Mouse (Mus musculus) stomach, embryonic 16.5 days (tissue): ENCODE measurements around the gene Rchy1. TPM values are rescaled to one million over a fixed set of nuclear protein-coding genes. Genes with fewer than 3 reads are reported as not detected.

ENCODE experiments used
- ATAC-seq: fragments of 200-750 bp; cut with Nextera tagmentation; 2 replicates; pipeline ENCODE4 v1.8.0; 2017; ENCODE audit warnings: moderate number of reproducible peaks, moderate TSS enrichment; ENCODE audit not compliant: insufficient read depth, low FRiP score
- H3K27ac ChIP-seq: fragments of 300-500 bp; sonication (generic); 2 replicates; pipeline ENCODE4 v1.5.1; 2014; ENCODE audit warnings: low read length
- H3K27me3 ChIP-seq: fragments of 300-500 bp; sonication (generic); 2 replicates; pipeline ENCODE4 v1.6.1; 2014; ENCODE audit warnings: low read length, control low read depth, mixed read lengths; ENCODE audit not compliant: control insufficient read depth, insufficient read depth
- H3K36me3 ChIP-seq: fragments of 300-500 bp; sonication (generic); 2 replicates; pipeline ENCODE4 v1.6.1; 2014; ENCODE audit warnings: low read length; ENCODE audit not compliant: control insufficient read depth, insufficient read depth
- H3K4me1 ChIP-seq: fragments of 300-500 bp; sonication (generic); 2 replicates; pipeline ENCODE4 v1.6.1; 2014; ENCODE audit warnings: low read length, control low read depth, mixed read lengths; ENCODE audit not compliant: control insufficient read depth, insufficient read depth
- H3K4me2 ChIP-seq: fragments of 300-500 bp; sonication (generic); 2 replicates; pipeline ENCODE4 v1.6.1; 2014; ENCODE audit warnings: low read depth, low read length, mixed read lengths
- H3K4me3 ChIP-seq: fragments of 300-500 bp; sonication (generic); replicated peaks from 2 replicates; pipeline ENCODE4 v1.5.1; 2014; ENCODE audit warnings: mild to moderate bottlenecking, low read length
- H3K9ac ChIP-seq: fragments of 300-500 bp; sonication (generic); 2 replicates; pipeline ENCODE4 v1.6.1; 2014; ENCODE audit warnings: low read length
- H3K9me3 ChIP-seq: fragments of 300-500 bp; sonication (generic); replicated peaks from 2 replicates; pipeline ENCODE4 v1.6.1; 2016; ENCODE audit warnings: low read length, control low read depth; ENCODE audit not compliant: control insufficient read depth
- WGBS: fragments of 180-500 bp; shearing (Covaris S2); extraction: QIAGEN DNeasy Blood & Tissue Kit; methylation state at CpG from one replicate; pipeline ENCODE4 v1.1.7; 2014; 5-methylcytosine and 5-hydroxymethylcytosine counted together
- polyA plus RNA-seq: library from polyadenylated mRNA; unstranded; fragments of >200 nt; fragmentation: Nextera tagmentation; extraction: Ambion mirVana; gene quantifications from 2 replicates; pipeline ENCODE4 v1.2.1, GENCODE M21; 2015

Gene Rchy1
- polyA plus RNA-seq, 1 experiment from 2014 or later = 75.3 TPM

- Histone ChIP-seq H3K9ac (no peak overlapping the region), H3K4me1 (no peaks in the 10 kb centered on the region), H3K4me3 (no peak overlapping the region), H3K27me3 (no peaks in the 10 kb centered on the region), H3K27ac (no peak overlapping the region), H3K9me3 (no peaks in the 10 kb centered on the region), H3K36me3 (no peaks in the 10 kb centered on the region), H3K4me2 (no peak overlapping the region)
- ATAC-seq = no peak
- 76% methylated on average over 3 of the region's 3 CpGs for WGBS
Observed at GRCm38 (mm10) chr5:91972046-91972445, 9.2 kb upstream of the Rchy1 start.

DNA sequence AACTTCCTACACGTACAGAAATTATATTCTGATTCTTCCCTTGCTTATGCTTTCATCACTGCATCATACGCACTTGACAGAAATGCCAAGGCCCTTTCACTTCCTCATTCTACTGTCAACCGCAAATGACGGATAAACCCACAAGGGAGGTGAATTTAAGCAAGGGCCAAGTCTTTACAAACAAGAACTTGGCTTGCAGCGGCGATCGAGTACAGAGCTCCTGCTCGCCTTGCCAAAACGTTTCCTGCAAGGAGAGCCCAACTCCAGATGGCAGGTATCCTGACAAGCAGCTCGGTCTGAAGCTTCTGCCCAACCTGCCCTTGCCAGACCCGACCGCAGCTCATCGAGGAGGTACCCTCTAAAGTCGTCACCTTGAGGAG lies 619 bp downstream of the Rchy1 start:
- under 1% methylated on average over 14 of the region's 14 CpGs for WGBS
- ATAC-seq = no peak
- peak overlapping the region; percentile 85 for H3K9ac ChIP-seq

GRCm38 (mm10) chr5:91961370-91961769 lies 1.5 kb downstream of the Rchy1 start:
- H3K9ac ChIP-seq = peak overlapping the region; percentile 85
- ATAC-seq = no peak
- 72% methylated on average over 1 of the region's 1 CpGs for WGBS

More for the DNA sequence above, 619 bp downstream of the Rchy1 start:
- H3K4me2 ChIP-seq = peak overlapping the region; percentile 79
- peak overlapping the region; percentile 79 for H3K4me3 ChIP-seq
- 0 out of 2 replicates have a peak, but pooled peaks cover 3% of the 10 kb centered on the region for H3K36me3 ChIP-seq
- H3K9me3 ChIP-seq = no peaks in the 10 kb centered on the region
- peaks cover 17% of the 10 kb centered on the region for H3K4me1 ChIP-seq
- H3K27me3 ChIP-seq = no peaks in the 10 kb centered on the region
- H3K27ac ChIP-seq = peak overlapping the region; percentile 99

DNA sequence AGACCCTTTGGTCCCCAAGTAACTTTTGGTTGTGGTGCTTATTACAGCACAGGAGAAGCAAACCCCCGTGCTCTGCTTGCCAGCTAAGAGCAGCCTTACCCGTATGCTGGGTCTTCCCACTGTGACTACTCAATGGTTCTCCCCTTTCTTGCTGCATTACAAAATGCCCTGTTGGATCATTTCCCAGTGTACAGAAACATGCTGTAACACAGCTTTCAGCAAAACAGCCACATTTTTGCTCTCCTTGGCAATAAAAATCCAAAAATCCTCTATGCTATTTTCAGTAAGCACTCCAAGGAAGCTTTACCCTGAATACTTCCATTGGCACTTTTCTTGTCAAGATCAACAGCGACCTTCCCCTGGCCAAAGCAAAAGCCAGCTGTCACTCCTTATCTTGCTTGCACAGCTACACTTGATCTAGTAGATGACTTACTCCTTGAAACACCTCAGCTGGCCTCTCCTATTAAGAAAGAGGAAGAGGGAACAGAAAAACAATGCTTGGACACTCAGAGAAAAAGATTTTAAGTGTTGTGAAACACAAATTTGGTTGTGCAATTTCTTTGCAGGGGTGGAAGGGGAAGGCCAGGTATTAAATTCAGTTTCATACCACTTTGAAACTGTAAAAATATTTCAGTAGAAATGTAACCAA lies 2.1 kb downstream of the Rchy1 start:
- Histone ChIP-seq H3K4me2 (peak overlapping the region; percentile 79), H3K27ac (peak overlapping the region; percentile 71), H3K9ac (peak overlapping the region; percentile 47; the same call in 1 of the 2 replicates), H3K4me1 (peaks cover 17% of the 10 kb centered on the region), H3K9me3 (no peaks in the 10 kb centered on the region), H3K36me3 (0 out of 2 replicates have a peak, but pooled peaks cover 3% of the 10 kb centered on the region), H3K27me3 (no peaks in the 10 kb centered on the region), H3K4me3 (peak overlapping the region; percentile 16)
- WGBS = 34% methylated on average over 3 of the region's 3 CpGs
- ATAC-seq = no peak

More at GRCm38 (mm10) chr5:91961370-91961769, 1.5 kb downstream of the Rchy1 start:
- Histone ChIP-seq H3K4me1 (peaks cover 17% of the 10 kb centered on the region), H3K36me3 (0 out of 2 replicates have a peak, but pooled peaks cover 3% of the 10 kb centered on the region), H3K4me3 (peak overlapping the region; percentile 79), H3K9me3 (no peaks in the 10 kb centered on the region), H3K27me3 (no peaks in the 10 kb centered on the region), H3K4me2 (peak overlapping the region; percentile 79), H3K27ac (peak overlapping the region; percentile 99)

GRCm38 (mm10) chr5:91959986-91960385 lies 2.9 kb downstream of the Rchy1 start:
- H3K4me2 ChIP-seq = peak overlapping the region; percentile 79
- 0 out of 2 replicates have a peak, but pooled peaks cover 3% of the 10 kb centered on the region for H3K36me3 ChIP-seq
- WGBS = 64% methylated on average over 1 of the region's 1 CpGs
- no peak for ATAC-seq
- H3K27me3 ChIP-seq = no peaks in the 10 kb centered on the region
- peaks cover 17% of the 10 kb centered on the region for H3K4me1 ChIP-seq
- H3K9ac ChIP-seq = no peak overlapping the region
- H3K27ac ChIP-seq = no peak overlapping the region; the same call in 1 of the 2 replicates
- H3K9me3 ChIP-seq = no peaks in the 10 kb centered on the region
- H3K4me3 ChIP-seq = no peak overlapping the region

DNA sequence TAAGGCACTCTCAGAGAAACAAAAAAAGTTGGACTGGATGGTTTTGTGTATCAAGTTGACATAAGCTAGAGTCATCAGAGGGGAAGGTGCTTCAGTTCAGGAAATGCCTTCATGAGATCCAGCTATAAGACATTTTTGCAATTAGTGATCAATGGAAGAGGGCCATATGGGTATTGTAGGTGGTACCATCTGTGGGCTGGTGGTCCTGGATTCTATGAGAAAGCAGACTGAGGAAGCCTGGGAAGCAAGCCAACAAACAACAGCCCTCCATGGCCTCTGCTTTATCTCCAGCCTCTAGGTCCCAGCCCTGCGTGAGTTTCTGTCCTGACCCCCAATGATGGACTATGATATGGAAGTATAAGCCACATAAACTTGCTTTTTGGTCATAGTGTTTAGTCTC lies 3.8 kb downstream of the Rchy1 start:
- ATAC-seq = no peak
- Histone ChIP-seq H3K4me1 (peaks cover 17% of the 10 kb centered on the region), H3K4me3 (no peak overlapping the region), H3K36me3 (peaks cover 6% of the 10 kb centered on the region; the same call in 1 of the 2 replicates), H3K9ac (no peak overlapping the region), H3K4me2 (no peak overlapping the region), H3K27me3 (no peaks in the 10 kb centered on the region), H3K27ac (no peak overlapping the region), H3K9me3 (no peaks in the 10 kb centered on the region)
- 76% methylated on average over 1 of the region's 1 CpGs for WGBS

GRCm38 (mm10) chr5:91956991-91957760 lies 5.7 kb downstream of the Rchy1 start:
- Histone ChIP-seq H3K4me3 (no peak overlapping the region), H3K4me1 (peaks cover 17% of the 10 kb centered on the region), H3K9ac (no peak overlapping the region), H3K36me3 (peaks cover 9% of the 10 kb centered on the region), H3K27ac (no peak overlapping the region), H3K27me3 (no peaks in the 10 kb centered on the region), H3K4me2 (no peak overlapping the region), H3K9me3 (no peaks in the 10 kb centered on the region)
- ATAC-seq = no peak
- 86% methylated on average over 3 of the region's 3 CpGs for WGBS

DNA sequence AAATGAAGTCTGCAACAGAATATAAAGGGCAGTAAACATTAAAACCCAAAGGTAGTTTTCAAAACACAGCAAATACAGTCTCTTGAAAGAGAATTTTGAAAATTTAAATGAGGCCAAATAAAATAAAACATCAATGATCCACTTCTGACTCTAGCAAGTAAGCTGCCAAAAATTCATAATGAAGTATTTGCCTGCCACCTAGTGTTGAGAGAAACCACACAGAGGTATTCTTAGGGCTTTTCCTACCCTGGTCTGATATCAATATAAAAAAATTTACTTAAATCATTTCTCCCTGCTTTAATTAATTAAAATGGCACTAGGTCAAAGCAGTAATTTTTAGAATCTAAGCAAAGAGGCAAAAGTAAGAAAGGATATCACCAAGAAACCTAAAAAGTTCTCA lies 11.5 kb downstream of the Rchy1 start:
- Histone ChIP-seq H3K4me3 (no peak overlapping the region), H3K4me2 (no peak overlapping the region), H3K4me1 (no peaks in the 10 kb centered on the region), H3K27ac (no peak overlapping the region), H3K9me3 (no peaks in the 10 kb centered on the region), H3K27me3 (no peaks in the 10 kb centered on the region), H3K9ac (no peak overlapping the region), H3K36me3 (peaks cover 27% of the 10 kb centered on the region)
- no peak for ATAC-seq

- peaks cover 27% of the 10 kb centered on the region for H3K36me3 ChIP-seq
- ATAC-seq = no peak
- H3K27ac ChIP-seq = no peak overlapping the region
- no peaks in the 10 kb centered on the region for H3K9me3 ChIP-seq
- WGBS = 94% methylated on average over 7 of the region's 7 CpGs
- H3K27me3 ChIP-seq = no peaks in the 10 kb centered on the region
- H3K4me2 ChIP-seq = no peak overlapping the region
- no peak overlapping the region for H3K9ac ChIP-seq
- H3K4me1 ChIP-seq = no peaks in the 10 kb centered on the region
- no peak overlapping the region for H3K4me3 ChIP-seq
Observed at GRCm38 (mm10) chr5:91949441-91949840, 13.4 kb downstream of the Rchy1 start.
